Mouse (Mus musculus) intestine, embryonic 16.5 days (tissue): Measurements from ENCODE around the gene Cd200. TPM values are rescaled to one million over a fixed set of nuclear protein-coding genes. Genes with fewer than 3 reads are reported as not detected.

Source experiments
- ATAC-seq: fragments of 200-750 bp; cut with Nextera tagmentation; 2 replicates; pipeline ENCODE4 v1.8.0; 2017; ENCODE audit warnings: moderate TSS enrichment, moderate library complexity
- H3K27ac ChIP-seq: fragments of 300-500 bp; sonication (generic); 2 replicates; pipeline ENCODE4 v1.5.1; 2014; ENCODE audit warnings: mild to moderate bottlenecking, low read length
- H3K27me3 ChIP-seq: fragments of 300-500 bp; sonication (generic); replicated peaks from 2 replicates; pipeline ENCODE4 v1.6.1; 2014; ENCODE audit warnings: low read length, control low read depth, mixed read lengths; ENCODE audit not compliant: control insufficient read depth, insufficient read depth
- H3K36me3 ChIP-seq: fragments of 300-500 bp; sonication (generic); 2 replicates; pipeline ENCODE4 v1.6.1; 2014; ENCODE audit warnings: low read length, control low read depth; ENCODE audit not compliant: control insufficient read depth, insufficient read depth
- H3K4me1 ChIP-seq: fragments of 300-500 bp; sonication (generic); 2 replicates; pipeline ENCODE4 v1.6.1; 2014; ENCODE audit warnings: low read length, control low read depth, mixed read lengths; ENCODE audit not compliant: control insufficient read depth, insufficient read depth
- H3K4me2 ChIP-seq: fragments of 300-500 bp; sonication (generic); 2 replicates; pipeline ENCODE4 v1.6.1; 2014; ENCODE audit warnings: low read depth, low read length, control low read depth
- H3K4me3 ChIP-seq: fragments of 300-500 bp; sonication (generic); 2 replicates; pipeline ENCODE4 v1.5.1; 2014; ENCODE audit warnings: mild to moderate bottlenecking, low read length
- H3K9ac ChIP-seq: fragments of 300-500 bp; sonication (generic); 2 replicates; pipeline ENCODE4 v1.6.1; 2014; ENCODE audit warnings: low read depth, low read length
- H3K9me3 ChIP-seq: fragments of 300-500 bp; sonication (generic); 2 replicates; pipeline ENCODE4 v1.6.1; 2016; ENCODE audit warnings: low read length, control low read depth; ENCODE audit not compliant: control insufficient read depth
- WGBS: fragments of 180-500 bp; shearing (Covaris S2); extraction: QIAGEN DNeasy Blood & Tissue Kit; methylation state at CpG from one replicate; pipeline ENCODE4 v1.1.7; 2014; 5-methylcytosine and 5-hydroxymethylcytosine counted together
- polyA plus RNA-seq: library from polyadenylated mRNA; unstranded; fragments of >200 nt; fragmentation: Nextera tagmentation; extraction: Ambion mirVana; gene quantifications from 2 replicates; pipeline ENCODE4 v1.2.1, GENCODE M21; 2015

The Cd200 gene
- polyA plus RNA-seq, 1 experiment from 2014 or later: 35.4 TPM

GRCm38 (mm10) chr16:45333678-45334375 is 75.0 kb downstream of the Cd200 start:
- H3K36me3 ChIP-seq: no peaks in the 10 kb centered on the region
- H3K27ac ChIP-seq: no peak overlapping the region
- no peaks in the 10 kb centered on the region for H3K9me3 ChIP-seq
- no peak overlapping the region for H3K4me3 ChIP-seq
- H3K27me3 ChIP-seq: no peaks in the 10 kb centered on the region
- H3K9ac ChIP-seq: no peak overlapping the region
- WGBS: 87% methylated on average over 8 of the region's 8 CpGs
- ATAC-seq: no peak
- H3K4me1 ChIP-seq: no peaks in the 10 kb centered on the region
- no peak overlapping the region for H3K4me2 ChIP-seq

GRCm38 (mm10) chr16:45332591-45332990 is 76.3 kb downstream of the Cd200 start:
- H3K9ac ChIP-seq: no peak overlapping the region
- no peak overlapping the region for H3K27ac ChIP-seq
- 77% methylated on average over 8 of the region's 8 CpGs for WGBS
- no peaks in the 10 kb centered on the region for H3K9me3 ChIP-seq
- ATAC-seq: no peak
- no peaks in the 10 kb centered on the region for H3K4me1 ChIP-seq
- no peak overlapping the region for H3K4me2 ChIP-seq
- H3K36me3 ChIP-seq: no peaks in the 10 kb centered on the region
- H3K27me3 ChIP-seq: no peaks in the 10 kb centered on the region
- H3K4me3 ChIP-seq: no peak overlapping the region

Other genes starting within 250 kb of the Cd200 start
- 0.71 and 0.91 TPM in 2 replicates for gene Btla, start 184.7 kb downstream of the Cd200 start, polyA plus RNA-seq
- 2.1 and 2.4 TPM in 2 replicates for gene Gm609, start 83.9 kb upstream of the Cd200 start, polyA plus RNA-seq
- 7.2 and 7.6 TPM in 2 replicates for gene Gm17783, start 123.0 kb upstream of the Cd200 start, polyA plus RNA-seq
- 0.05 TPM in 1 of 2 replicates, not detected in the other for gene Slc9c1, start 126.3 kb upstream of the Cd200 start, polyA plus RNA-seq
- 0.12 and 0.40 TPM in 2 replicates for gene Gcsam, start 201.3 kb upstream of the Cd200 start, polyA plus RNA-seq
- gene BC016579, start 245.0 kb upstream of the Cd200 start, polyA plus RNA-seq: 4.8 and 5.2 TPM in 2 replicates